Mouse (Mus musculus) CH12.LX (cell line): ENCODE data around the gene Rasgrp3. TPM values are rescaled to one million over a fixed set of nuclear protein-coding genes. Genes with fewer than 3 reads are reported as not detected.

Experiments used
- DNase-seq: peaks from one replicate; pipeline ENCODE4 v3.0.0-alpha.2; 2013; ENCODE audit errors: extremely low read depth
- H3K27ac ChIP-seq: 2 replicates; pipeline ENCODE4 v1.5.1; 2012; ENCODE audit warnings: low read depth, mild to moderate bottlenecking, control low read depth, moderate library complexity; ENCODE audit not compliant: insufficient read depth
- H3K27me3 ChIP-seq: replicated peaks from 2 replicates; pipeline ENCODE3; 2012; ENCODE audit warnings: inconsistent platforms
- H3K36me3 ChIP-seq, 2 experiments: replicated peaks in 1 of 2; 2 replicates each; pipeline versions ENCODE3 to v1.6.1; 2012; ENCODE audit warnings: inconsistent platforms in 1 of 2, low read length in 1 of 2, mild to moderate bottlenecking in 1 of 2, mixed read lengths in 1 of 2, moderate library complexity in 1 of 2; ENCODE audit not compliant: control insufficient read depth in 1 of 2, insufficient read depth in 1 of 2
- H3K4me1 ChIP-seq, 2 experiments: 2 replicates each; pipeline ENCODE4 v1.6.1; 2012; ENCODE audit warnings: inconsistent platforms in 1 of 2, moderate library complexity in 1 of 2; ENCODE audit not compliant: insufficient read depth in 2 of 2, control insufficient read depth in 1 of 2
- H3K4me2 ChIP-seq: 2 replicates; pipeline ENCODE4 v1.6.1; 2012; ENCODE audit warnings: low read depth, mild to moderate bottlenecking, control low read depth; ENCODE audit not compliant: poor library complexity, insufficient read depth, severe bottlenecking
- H3K4me3 ChIP-seq, 3 experiments: fragments of 150-350 bp in 1 of 3; sonication (generic) in 1 of 3; replicated peaks in 1 of 3; 2 replicates each; pipeline versions ENCODE3 to v1.5.1; 2011 to 2012; ENCODE audit warnings: low read depth in 2 of 3, low read length in 2 of 3, mild to moderate bottlenecking in 2 of 3, moderate library complexity in 2 of 3, control low read depth in 1 of 3, improper control_type of control experiment in 1 of 3, inconsistent platforms in 1 of 3, mixed read lengths in 1 of 3; ENCODE audit not compliant: poor library complexity in 1 of 3
- H3K79me2 ChIP-seq: replicated peaks from 2 replicates; pipeline ENCODE4 v1.6.1; 2012; ENCODE audit warnings: mild to moderate bottlenecking, moderate library complexity; ENCODE audit not compliant: control insufficient read depth, poor library complexity, insufficient read depth, severe bottlenecking; ENCODE audit errors: extremely low read depth
- H3K9ac ChIP-seq: 2 replicates; pipeline ENCODE4 v1.6.1; 2012; ENCODE audit warnings: low read depth, mild to moderate bottlenecking, control low read depth, moderate library complexity; ENCODE audit not compliant: insufficient read depth
- H3K9me3 ChIP-seq: replicated peaks from 2 replicates; pipeline ENCODE3; 2012; ENCODE audit warnings: low read length, inconsistent platforms, mixed read lengths
- BHLHE40 ChIP-seq: IDR thresholded peaks from 2 replicates; pipeline ENCODE4 v1.6.1; 2011; ENCODE audit warnings: mild to moderate bottlenecking, low read depth, low read length, improper control_type of control experiment
- CHD1 ChIP-seq: IDR thresholded peaks from 2 replicates; pipeline ENCODE4 v1.6.1; 2012; ENCODE audit warnings: low read depth, low read length, improper control_type of control experiment, inconsistent platforms
- CHD2 ChIP-seq: IDR thresholded peaks from 2 replicates; pipeline ENCODE4 v1.6.1; 2011; ENCODE audit warnings: low read length, improper control_type of control experiment
- CTCF ChIP-seq, 2 experiments: IDR thresholded peaks in 1 of 2; conservative IDR thresholded peaks in 1 of 2; 2 replicates each; pipeline ENCODE4 v1.5.1; 2011 to 2012; ENCODE audit warnings: low read depth in 2 of 2, low read length in 2 of 2, improper control_type of control experiment in 1 of 2, inconsistent platforms in 1 of 2, mild to moderate bottlenecking in 1 of 2, moderate library complexity in 1 of 2
- ELF1 ChIP-seq: IDR thresholded peaks from 2 replicates; pipeline ENCODE4 v1.6.1; 2014; ENCODE audit warnings: low read depth, mild to moderate bottlenecking, inconsistent platforms, low read length, improper control_type of control experiment
- EP300 ChIP-seq: IDR thresholded peaks from 2 replicates; pipeline ENCODE4 v1.6.1; 2011; ENCODE audit warnings: low read length, improper control_type of control experiment
- ETS1 ChIP-seq: conservative IDR thresholded peaks from 2 replicates; pipeline ENCODE4 v1.6.1; 2012; ENCODE audit warnings: low read depth, mild to moderate bottlenecking, inconsistent platforms, low read length, improper control_type of control experiment, moderate library complexity
- GABPA ChIP-seq: IDR thresholded peaks from 2 replicates; pipeline ENCODE4 v1.6.1; 2012; ENCODE audit warnings: low read depth, low read length, improper control_type of control experiment, inconsistent platforms; ENCODE audit not compliant: insufficient replicate concordance
- IRF4 ChIP-seq: IDR thresholded peaks from 2 replicates; pipeline ENCODE4 v1.6.1; 2014; ENCODE audit warnings: low read depth, mild to moderate bottlenecking, inconsistent platforms, low read length, improper control_type of control experiment
- JUN ChIP-seq: IDR thresholded peaks from 2 replicates; pipeline ENCODE4 v1.6.1; 2011; ENCODE audit warnings: low read depth, mild to moderate bottlenecking, low read length, improper control_type of control experiment, moderate library complexity; ENCODE audit not compliant: insufficient read depth
- JUND ChIP-seq: conservative IDR thresholded peaks from 2 replicates; pipeline ENCODE4 v1.6.1; 2011; ENCODE audit warnings: low read depth, low read length, improper control_type of control experiment
- KAT2A ChIP-seq: IDR thresholded peaks from 2 replicates; pipeline ENCODE4 v1.6.1; 2012; ENCODE audit warnings: low read length, improper control_type of control experiment, inconsistent platforms; ENCODE audit not compliant: insufficient replicate concordance
- MAFK ChIP-seq: IDR thresholded peaks from 2 replicates; pipeline ENCODE4 v1.6.1; 2011; ENCODE audit warnings: low read length, improper control_type of control experiment; ENCODE audit not compliant: insufficient replicate concordance
- MAZ ChIP-seq: IDR thresholded peaks from 2 replicates; pipeline ENCODE4 v1.6.1; 2012; ENCODE audit warnings: low read depth, mild to moderate bottlenecking, inconsistent platforms, low read length, improper control_type of control experiment, moderate library complexity
- MXI1 ChIP-seq: IDR thresholded peaks from 2 replicates; pipeline ENCODE4 v1.6.1; 2011; ENCODE audit warnings: mild to moderate bottlenecking, low read depth, low read length, improper control_type of control experiment
- MYC ChIP-seq: IDR thresholded peaks from 2 replicates; pipeline ENCODE4 v1.6.1; 2011; ENCODE audit warnings: low read depth, mild to moderate bottlenecking, improper control_type of control experiment, low read length
- NELFE ChIP-seq: IDR thresholded peaks from 2 replicates; pipeline ENCODE4 v1.6.1; 2011; ENCODE audit warnings: low read depth, low read length, improper control_type of control experiment
- PAX5 ChIP-seq: IDR thresholded peaks from 2 replicates; pipeline ENCODE4 v1.6.1; 2012; ENCODE audit warnings: low read length, inconsistent platforms, mixed read lengths
- POLR2AphosphoS2 ChIP-seq: IDR thresholded peaks from 2 replicates; pipeline ENCODE4 v1.6.1; 2011; ENCODE audit warnings: low read depth, low read length, improper control_type of control experiment
- RAD21 ChIP-seq: IDR thresholded peaks from 2 replicates; pipeline ENCODE4 v1.6.1; 2011; ENCODE audit warnings: low read depth, mild to moderate bottlenecking, low read length, improper control_type of control experiment, moderate library complexity
- RCOR1 ChIP-seq: conservative IDR thresholded peaks from 2 replicates; pipeline ENCODE4 v1.6.1; 2012; ENCODE audit warnings: low read depth, mild to moderate bottlenecking, inconsistent platforms, low read length, improper control_type of control experiment
- SMC3 ChIP-seq: IDR thresholded peaks from 2 replicates; pipeline ENCODE4 v1.6.1; 2011; ENCODE audit warnings: low read depth, low read length, improper control_type of control experiment
- TBP ChIP-seq: conservative IDR thresholded peaks from 2 replicates; pipeline ENCODE4 v1.6.1; 2011; ENCODE audit warnings: low read depth, low read length, improper control_type of control experiment
- TCF12 ChIP-seq: IDR thresholded peaks from 2 replicates; pipeline ENCODE4 v1.6.1; 2014; ENCODE audit warnings: low read depth, mild to moderate bottlenecking, inconsistent platforms, low read length, improper control_type of control experiment
- UBTF ChIP-seq: IDR thresholded peaks from 2 replicates; pipeline ENCODE4 v1.6.1; 2012; ENCODE audit warnings: low read depth, mild to moderate bottlenecking, inconsistent platforms, low read length, improper control_type of control experiment, moderate library complexity
- USF1 ChIP-seq: IDR thresholded peaks from 2 replicates; pipeline ENCODE4 v1.6.1; 2014; ENCODE audit warnings: low read depth, mild to moderate bottlenecking, inconsistent platforms, low read length, improper control_type of control experiment
- USF2 ChIP-seq: conservative IDR thresholded peaks from 2 replicates; pipeline ENCODE4 v1.6.1; 2011; ENCODE audit warnings: low read depth, low read length, improper control_type of control experiment
- ZC3H11A ChIP-seq: IDR thresholded peaks from 2 replicates; pipeline ENCODE4 v1.6.1; 2012; ENCODE audit warnings: low read depth, mild to moderate bottlenecking, inconsistent platforms, low read length, improper control_type of control experiment
- ZKSCAN1 ChIP-seq: IDR thresholded peaks from 2 replicates; pipeline ENCODE4 v1.6.1; 2012; ENCODE audit warnings: low read depth, inconsistent platforms, low read length, improper control_type of control experiment, borderline replicate concordance
- ZMIZ1 ChIP-seq: IDR thresholded peaks from 2 replicates; pipeline ENCODE4 v1.6.1; 2012; ENCODE audit warnings: low read depth, mild to moderate bottlenecking, inconsistent platforms, low read length, improper control_type of control experiment
- dilution Hi-C: fragments of 300-500 bp; cut with MboI; formaldehyde crosslinking; loops from 2 replicates; pipeline ENCODE4 v1.14.3; 2020; ENCODE audit warnings: low sequenced_read_pairs; ENCODE audit not compliant: extremely low pct_unique_long_range_greater_than_20kb, extremely low pct_ligation_motif_present
- in situ Hi-C: fragments of 300-500 bp; cut with MboI; formaldehyde crosslinking; loops from 3 replicates; pipeline ENCODE4 v1.14.3; 2019; ENCODE audit warnings: low sequenced_read_pairs, low pct_ligation_motif_present, low pct_unique_long_range_greater_than_20kb, mixed read lengths
- polyA plus RNA-seq: library from polyadenylated mRNA; unstranded; fragments of >175 nt; gene quantifications from 2 replicates; pipeline ENCODE4 v1.2.1, GENCODE M21; 2012; ENCODE audit warnings: low read depth; ENCODE audit not compliant: insufficient read length
- total RNA-seq, 2 experiments: library from RNA; depleted of rRNA; stranded (reverse); fragments of 300-350 nt in 1 of 2; fragments of >200 nt in 1 of 2; gene quantifications; 2 replicates each; pipeline ENCODE4 v1.2.3; 2012 to 2014

Gene Rasgrp3
- total and polyA plus RNA-seq, 3 experiments = 79.6 to 164 (median 161) TPM

- no peak overlapping the region for H3K9ac ChIP-seq
- no peak overlapping the region; the same call in 1 of the 2 replicates for H3K4me2 ChIP-seq
- H3K4me1 ChIP-seq = peaks cover 7 to 28% of the 10 kb centered on the region in 2 experiments; a peak in 3 of 4 replicates
- dilution Hi-C loops = no loop called here
- H3K4me3 ChIP-seq = no peak overlapping the region
- H3K27ac ChIP-seq = no peak overlapping the region
- no peak for DNase-seq
- H3K27me3 ChIP-seq = no peaks in the 10 kb centered on the region
- no peaks in the 10 kb centered on the region for H3K36me3 ChIP-seq
- H3K9me3 ChIP-seq = peaks cover 5% of the 10 kb centered on the region
- in situ Hi-C loops = no loop called here
- H3K79me2 ChIP-seq = peaks cover 3% of the 10 kb centered on the region
- TF ChIP-seq USF1 = no peak
- TF ChIP-seq GABPA = no peak
- TF ChIP-seq BHLHE40 = no peak
- TF ChIP-seq MXI1 = no peak
- no peak for TF ChIP-seq MAZ
- TF ChIP-seq IRF4 = no peak
- no peak for TF ChIP-seq PAX5
- no peak for TF ChIP-seq JUN
- TF ChIP-seq ETS1 = no peak
- TF ChIP-seq MAFK = no peak
- TF ChIP-seq ELF1 = no peak
- TF ChIP-seq NELFE = no peak
- TF ChIP-seq UBTF = no peak
- TF ChIP-seq ZMIZ1 = no peak
- TF ChIP-seq TCF12 = no peak
- no peak; the same call in 1 of the 2 replicates for TF ChIP-seq RAD21
Observed at GRCm38 (mm10) chr17:75449022-75449421, 13.3 kb downstream of the Rasgrp3 start.

- Histone ChIP-seq H3K9me3 (peaks cover under 1% of the 10 kb centered on the region), H3K79me2 (peaks cover 2% of the 10 kb centered on the region), H3K9ac (no peak overlapping the region), H3K27ac (no peak overlapping the region), H3K4me1 (peaks cover 7 to 24% of the 10 kb centered on the region in 2 experiments; a peak in 3 of 4 replicates), H3K36me3 (no peaks in the 10 kb centered on the region), H3K4me3 (no peak overlapping the region), H3K4me2 (no peak overlapping the region), H3K27me3 (no peaks in the 10 kb centered on the region)
- no peak for TF ChIP-seq BHLHE40
- TF ChIP-seq GABPA = no peak
- TF ChIP-seq CTCF (conservative IDR thresholded peaks at IDR 0.05 in 1 of 2, IDR thresholded peaks at IDR 0.05 in 1 of 2; ENCODE audit: low read depth in 2 of 2, low read length in 2 of 2) = no peak
- TF ChIP-seq MYC = no peak
- TF ChIP-seq EP300 = no peak
- TF ChIP-seq POLR2AphosphoS2 = no peak
- TF ChIP-seq KAT2A = no peak
- TF ChIP-seq TBP = no peak
- no peak for TF ChIP-seq RCOR1
- TF ChIP-seq UBTF = no peak
- no peak for TF ChIP-seq ZC3H11A
- no peak for TF ChIP-seq ZKSCAN1
- no peak for TF ChIP-seq USF2
- no peak for TF ChIP-seq CHD1
- TF ChIP-seq SMC3 = no peak
- TF ChIP-seq JUND = no peak
- no peak for TF ChIP-seq CHD2
- no peak for TF ChIP-seq RAD21
- dilution Hi-C loops (no loop called here), in situ Hi-C loops (no loop called here)
- DNase-seq = no peak
Observed at GRCm38 (mm10) chr17:75452313-75452712, 16.6 kb downstream of the Rasgrp3 start.
